Mouse (Mus musculus) forelimb bud, embryonic 11.5 days (tissue): ENCODE measurements around the gene Gm21721.
"Not testable (repeated sequence)": the region's sequence is repeated elsewhere in the genome, so short reads cannot be mapped to it uniquely, and the experiment has no call there.

Source experiments
- DNase-seq: peaks from one replicate; pipeline ENCODE4 v3.0.0-alpha.2; 2012; ENCODE audit warnings: low read depth, low spot score

Gm21721 gene

DNA sequence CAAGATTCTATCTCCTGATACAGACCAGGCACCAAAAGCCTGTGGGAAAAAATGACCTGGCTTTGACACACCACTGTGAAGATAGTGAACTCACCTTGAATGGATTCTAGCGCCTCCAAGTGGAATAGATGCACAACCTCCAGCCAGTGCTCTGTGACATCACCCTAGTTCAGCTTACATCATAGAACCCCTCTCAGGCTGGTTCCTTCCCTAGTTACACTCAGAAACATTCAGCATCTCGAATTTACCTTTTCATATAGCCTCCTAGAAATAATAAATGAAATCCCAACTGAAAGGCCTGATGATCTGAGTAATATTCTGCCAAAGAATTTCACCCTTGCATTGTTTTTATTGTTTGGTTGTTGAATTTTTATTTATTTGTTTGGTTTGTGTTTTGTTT, at the start of gene Gm21721:
TSS of gene Gm21721 (minus strand) at position 101 of the 400 bp plus-strand sequence.
- not testable (repeated sequence) for DNase-seq
